Mouse (Mus musculus): ENCODE results near the gene Gm20075. TPM values are rescaled to one million over a fixed set of nuclear protein-coding genes. Genes with fewer than 3 reads are reported as not detected.

Gene Gm20075
- total and polyA plus RNA-seq, 2 experiments from 2014 or later: 0.58 to 9.1 TPM

GRCm38 (mm10) chr13:96040275-96041042 is 40.7 kb downstream of the Gm20075 start:
- H3K27me3 ChIP-seq (ENCODE audit: insufficient read depth, low read length): no peaks in the 10 kb centered on the region
- H3K36me3 ChIP-seq (ENCODE audit: insufficient read depth, low read length): no peaks in the 10 kb centered on the region
- H3K27ac ChIP-seq: no peak overlapping the region
- H3K9ac ChIP-seq (replicated peaks; ENCODE audit: low read length): no peak overlapping the region
- no peaks in the 10 kb centered on the region for H3K4me1 ChIP-seq (ENCODE audit: insufficient read depth, low read length)
- ATAC-seq (no peak), DNase-seq (ENCODE audit: low spot score) (no peak)
- no peak overlapping the region for H3K4me3 ChIP-seq (ENCODE audit: low read length)
- no peak overlapping the region for H3K4me2 ChIP-seq (ENCODE audit: low read depth, low read length)
- WGBS: 79% methylated on average over 11 of the region's 11 CpGs
- H3K9me3 ChIP-seq (ENCODE audit: low read length): no peaks in the 10 kb centered on the region
- no peak for TF ChIP-seq CTCF (IDR thresholded peaks at IDR 0.05; ENCODE audit: low read depth)

- no peaks in the 10 kb centered on the region for H3K4me1 ChIP-seq (ENCODE audit: insufficient read depth, low read length)
- H3K27ac ChIP-seq: no peak overlapping the region
- ATAC-seq (no peak), DNase-seq (ENCODE audit: low spot score) (no peak)
- H3K36me3 ChIP-seq (ENCODE audit: insufficient read depth, low read length): no peaks in the 10 kb centered on the region
- H3K27me3 ChIP-seq (ENCODE audit: insufficient read depth, low read length): no peaks in the 10 kb centered on the region
- no peak for TF ChIP-seq CTCF (IDR thresholded peaks at IDR 0.05; ENCODE audit: low read depth)
- no peaks in the 10 kb centered on the region for H3K9me3 ChIP-seq (ENCODE audit: low read length)
- 85% methylated on average over 1 of the region's 1 CpGs for WGBS
- no peak overlapping the region for H3K4me2 ChIP-seq (ENCODE audit: low read depth, low read length)
- no peak overlapping the region for H3K4me3 ChIP-seq (ENCODE audit: low read length)
- no peak overlapping the region for H3K9ac ChIP-seq (replicated peaks; ENCODE audit: low read length)
Observed at GRCm38 (mm10) chr13:96039536-96039935, 41.6 kb downstream of the Gm20075 start.

GRCm38 (mm10) chr13:96030368-96031223 is 50.6 kb downstream of the Gm20075 start:
- H3K4me2 ChIP-seq (ENCODE audit: low read depth, low read length): no peak overlapping the region
- no peak overlapping the region for H3K9ac ChIP-seq (replicated peaks; ENCODE audit: low read length)
- peak; percentile 83 for TF ChIP-seq CTCF (IDR thresholded peaks at IDR 0.05; ENCODE audit: low read depth)
- H3K36me3 ChIP-seq (ENCODE audit: insufficient read depth, low read length): no peaks in the 10 kb centered on the region
- H3K27ac ChIP-seq: no peak overlapping the region
- H3K9me3 ChIP-seq (ENCODE audit: low read length): no peaks in the 10 kb centered on the region
- no peak for ATAC-seq
- 65% methylated on average over 19 of the region's 19 CpGs for WGBS
- peak; percentile 82 for DNase-seq (ENCODE audit: low spot score)
- no peaks in the 10 kb centered on the region for H3K27me3 ChIP-seq (ENCODE audit: insufficient read depth, low read length)
- no peaks in the 10 kb centered on the region for H3K4me1 ChIP-seq (ENCODE audit: insufficient read depth, low read length)
- H3K4me3 ChIP-seq (ENCODE audit: low read length): no peak overlapping the region

Other genes starting within 250 kb of the Gm20075 start
- gene Iqgap2, start 189.5 kb downstream of the Gm20075 start, total RNA-seq (2014; rRNA removed): 2.9 and 5.0 TPM in 2 replicates
- 3.1 and 3.2 TPM in 2 replicates for gene Iqgap2, start 189.5 kb downstream of the Gm20075 start, polyA plus RNA-seq (2015; fragmentation: Nextera tagmentation; extraction: Ambion mirVana)
- not detected in 2 replicates for gene Gm17190, start 678 bp upstream of the Gm20075 start, total RNA-seq (2014; rRNA removed)
- gene Gm17190, start 678 bp upstream of the Gm20075 start, polyA plus RNA-seq (2015; fragmentation: Nextera tagmentation; extraction: Ambion mirVana): 0.16 and 0.26 TPM in 2 replicates
- gene Sv2c, start 51.2 kb upstream of the Gm20075 start, total RNA-seq (2014; rRNA removed): 47.3 and 57.2 TPM in 2 replicates
- gene Sv2c, start 51.2 kb upstream of the Gm20075 start, polyA plus RNA-seq (2015; fragmentation: Nextera tagmentation; extraction: Ambion mirVana): 23.7 and 30.4 TPM in 2 replicates